Mouse (Mus musculus) hindbrain, postnatal 0 days (tissue): ENCODE measurements around the gene Dip2b. TPM values are rescaled to one million over a fixed set of nuclear protein-coding genes. Genes with fewer than 3 reads are reported as not detected.

ENCODE experiments used
- ATAC-seq: fragments of 200-750 bp; cut with Nextera tagmentation; 2 replicates; pipeline ENCODE4 v1.8.0; 2017; ENCODE audit warnings: mild to moderate bottlenecking, moderate TSS enrichment, moderate library complexity
- DNase-seq: peaks from one replicate; pipeline ENCODE4 v3.0.0-alpha.2; 2015; ENCODE audit warnings: low spot score
- H3K27ac ChIP-seq: fragments of 300-500 bp; sonication (generic); 2 replicates; pipeline ENCODE4 v1.5.1; 2014; ENCODE audit warnings: mild to moderate bottlenecking
- H3K27me3 ChIP-seq: fragments of 300-500 bp; sonication (generic); 2 replicates; pipeline ENCODE4 v1.6.1; 2014; ENCODE audit warnings: low read length, mixed read lengths; ENCODE audit not compliant: insufficient read depth
- H3K36me3 ChIP-seq: fragments of 300-500 bp; sonication (generic); 2 replicates; pipeline ENCODE4 v1.6.1; 2014; ENCODE audit warnings: low read length, mixed read lengths; ENCODE audit not compliant: insufficient read depth
- H3K4me1 ChIP-seq: fragments of 300-500 bp; sonication (generic); 2 replicates; pipeline ENCODE4 v1.6.1; 2014; ENCODE audit warnings: antibody characterized with exemption, low read length, mixed read lengths; ENCODE audit not compliant: insufficient read depth
- H3K4me2 ChIP-seq: fragments of 300-500 bp; sonication (generic); 2 replicates; pipeline ENCODE4 v1.6.1; 2014; ENCODE audit warnings: low read depth, mild to moderate bottlenecking, low read length, moderate library complexity, mixed read lengths
- H3K4me3 ChIP-seq: fragments of 300-500 bp; sonication (generic); 2 replicates; pipeline ENCODE4 v1.5.1; 2014; ENCODE audit warnings: low read length
- H3K9ac ChIP-seq: fragments of 300-500 bp; sonication (generic); replicated peaks from 2 replicates; pipeline ENCODE4 v1.6.1; 2014; ENCODE audit warnings: mild to moderate bottlenecking, low read length, moderate library complexity, mixed read lengths
- H3K9me3 ChIP-seq: fragments of 300-500 bp; sonication (generic); 2 replicates; pipeline ENCODE4 v1.6.1; 2016; ENCODE audit warnings: low read length, mixed read lengths
- CTCF ChIP-seq: IDR thresholded peaks from 2 replicates; pipeline ENCODE4 v1.5.1; 2016; ENCODE audit warnings: antibody characterized with exemption, control low read depth, low read depth
- WGBS: fragments of 180-500 bp; shearing (Covaris S2); extraction: QIAGEN DNeasy Blood & Tissue Kit; methylation state at CpG from one replicate; pipeline ENCODE4 v1.1.7; 2014; 5-methylcytosine and 5-hydroxymethylcytosine counted together
- polyA plus RNA-seq: library from polyadenylated mRNA; unstranded; fragments of >200 nt; fragmentation: Nextera tagmentation; extraction: Ambion mirVana; gene quantifications from 2 replicates; pipeline ENCODE4 v1.2.1, GENCODE M21; 2015
- total RNA-seq: library from RNA; depleted of rRNA; stranded (reverse); fragments of >200 nt; gene quantifications from 2 replicates; pipeline ENCODE4 v1.2.3, GENCODE M21; 2014

The Dip2b gene
- total and polyA plus RNA-seq, 2 experiments from 2014 or later = 11.9 to 44.7 TPM

- TF ChIP-seq CTCF = no peak
- peak; percentile 41 for DNase-seq
- ATAC-seq = peak; percentile 51; the same call in 1 of the 2 replicates
- WGBS = 63% methylated on average over 3 of the region's 3 CpGs
- no peaks in the 10 kb centered on the region for H3K9me3 ChIP-seq
- no peak overlapping the region for H3K4me2 ChIP-seq
- H3K27ac ChIP-seq = peak overlapping the region; percentile 1; the same call in 1 of the 2 replicates
- peaks cover 68% of the 10 kb centered on the region for H3K36me3 ChIP-seq
- H3K27me3 ChIP-seq = no peaks in the 10 kb centered on the region
- H3K4me3 ChIP-seq = no peak overlapping the region
- no peaks in the 10 kb centered on the region for H3K4me1 ChIP-seq
- no peak overlapping the region for H3K9ac ChIP-seq
These were observed 161.3 kb downstream of the Dip2b start for GRCm38 (mm10) chr15:100199790-100200189.

GRCm38 (mm10) chr15:100201806-100202205 lies 163.3 kb downstream of the Dip2b start:
- H3K27me3 ChIP-seq = no peaks in the 10 kb centered on the region
- no peak for ATAC-seq
- no peak for TF ChIP-seq CTCF
- 78% methylated on average over 3 of the region's 3 CpGs for WGBS
- H3K9ac ChIP-seq = no peak overlapping the region
- no peaks in the 10 kb centered on the region for H3K9me3 ChIP-seq
- no peak overlapping the region for H3K27ac ChIP-seq
- DNase-seq = no peak
- no peak overlapping the region for H3K4me2 ChIP-seq
- peaks cover 63% of the 10 kb centered on the region for H3K36me3 ChIP-seq
- no peak overlapping the region for H3K4me3 ChIP-seq
- no peaks in the 10 kb centered on the region for H3K4me1 ChIP-seq

- Histone ChIP-seq H3K4me1 (no peaks in the 10 kb centered on the region), H3K9ac (no peak overlapping the region), H3K36me3 (peaks cover 63% of the 10 kb centered on the region), H3K9me3 (no peaks in the 10 kb centered on the region), H3K27me3 (no peaks in the 10 kb centered on the region), H3K4me2 (no peak overlapping the region), H3K4me3 (no peak overlapping the region), H3K27ac (no peak overlapping the region)
- TF ChIP-seq CTCF = no peak
- ATAC-seq (no peak), DNase-seq (no peak)
- 91% methylated on average over 4 of the region's 4 CpGs for WGBS
These were observed 164.1 kb downstream of the Dip2b start for GRCm38 (mm10) chr15:100202431-100203015.

- Histone ChIP-seq H3K4me2 (no peak overlapping the region), H3K4me1 (no peaks in the 10 kb centered on the region), H3K27me3 (no peaks in the 10 kb centered on the region), H3K9ac (no peak overlapping the region), H3K27ac (no peak overlapping the region), H3K36me3 (peaks cover 68% of the 10 kb centered on the region), H3K4me3 (no peak overlapping the region), H3K9me3 (no peaks in the 10 kb centered on the region)
- ATAC-seq (no peak), DNase-seq (no peak)
- 100% methylated on average over 1 of the region's 1 CpGs for WGBS
- TF ChIP-seq CTCF = no peak
These were observed 166.1 kb downstream of the Dip2b start for GRCm38 (mm10) chr15:100204574-100204973.

- H3K9me3 ChIP-seq = no peaks in the 10 kb centered on the region
- no peak for TF ChIP-seq CTCF
- no peak overlapping the region for H3K9ac ChIP-seq
- DNase-seq = no peak
- WGBS = 94% methylated on average over 3 of the region's 3 CpGs
- H3K36me3 ChIP-seq = peaks cover 85% of the 10 kb centered on the region
- no peaks in the 10 kb centered on the region for H3K4me1 ChIP-seq
- ATAC-seq = no peak
- H3K4me2 ChIP-seq = no peak overlapping the region
- H3K4me3 ChIP-seq = no peak overlapping the region
- no peaks in the 10 kb centered on the region for H3K27me3 ChIP-seq
- H3K27ac ChIP-seq = no peak overlapping the region
These were observed 171.5 kb downstream of the Dip2b start for GRCm38 (mm10) chr15:100210013-100210412.

GRCm38 (mm10) chr15:100213339-100213738 lies 174.9 kb downstream of the Dip2b start:
- DNase-seq = no peak
- TF ChIP-seq CTCF = no peak
- H3K27me3 ChIP-seq = no peaks in the 10 kb centered on the region
- WGBS = 90% methylated on average over 2 of the region's 2 CpGs
- no peak overlapping the region for H3K4me3 ChIP-seq
- ATAC-seq = no peak
- H3K4me1 ChIP-seq = no peaks in the 10 kb centered on the region
- peaks cover 70% of the 10 kb centered on the region for H3K36me3 ChIP-seq
- no peak overlapping the region for H3K9ac ChIP-seq
- no peaks in the 10 kb centered on the region for H3K9me3 ChIP-seq
- H3K4me2 ChIP-seq = no peak overlapping the region
- no peak overlapping the region for H3K27ac ChIP-seq

- H3K9me3 ChIP-seq = no peaks in the 10 kb centered on the region
- H3K9ac ChIP-seq = no peak overlapping the region
- H3K27ac ChIP-seq = no peak overlapping the region
- 91% methylated on average over 11 of the region's 11 CpGs for WGBS
- no peaks in the 10 kb centered on the region for H3K4me1 ChIP-seq
- no peaks in the 10 kb centered on the region for H3K27me3 ChIP-seq
- H3K4me2 ChIP-seq = no peak overlapping the region
- no peak for TF ChIP-seq CTCF
- H3K36me3 ChIP-seq = peaks cover 56% of the 10 kb centered on the region
- ATAC-seq = no peak
- no peak for DNase-seq
- H3K4me3 ChIP-seq = no peak overlapping the region
These were observed 176.6 kb downstream of the Dip2b start for GRCm38 (mm10) chr15:100215092-100215491.
